Mouse (Mus musculus): Measurements from ENCODE around the gene Capzb. TPM values are rescaled to one million over a fixed set of nuclear protein-coding genes. Genes with fewer than 3 reads are reported as not detected.
A peak's percentile ranks its signal among the peaks of the same experiment; 100 is the strongest.

The Capzb gene
- total and polyA plus RNA-seq, 2 experiments from 2014 or later: 98.3 to 325 TPM

- no peak for TF ChIP-seq CTCF (IDR thresholded peaks at IDR 0.05; ENCODE audit: low read depth)
- peak overlapping the region; percentile 62; the same call in 1 of the 2 replicates for H3K27ac ChIP-seq (ENCODE audit: low read depth, low read length)
- ATAC-seq (peak; percentile 32), DNase-seq (no peak)
- H3K27me3 ChIP-seq (ENCODE audit: insufficient read depth, low read length): no peaks in the 10 kb centered on the region
- no peaks in the 10 kb centered on the region for H3K36me3 ChIP-seq (ENCODE audit: insufficient read depth)
- no peak overlapping the region for H3K9ac ChIP-seq
- 77% methylated on average over 5 of the region's 5 CpGs for WGBS
- no peaks in the 10 kb centered on the region for H3K9me3 ChIP-seq (ENCODE audit: low read length)
- H3K4me2 ChIP-seq (ENCODE audit: low read depth): no peak overlapping the region
- H3K4me3 ChIP-seq (ENCODE audit: low read depth, low read length): no peak overlapping the region
- no peaks in the 10 kb centered on the region for H3K4me1 ChIP-seq (ENCODE audit: insufficient read depth)
These were observed 16.6 kb downstream of the Capzb start for GRCm38 (mm10) chr4:139209130-139209840.

DNA sequence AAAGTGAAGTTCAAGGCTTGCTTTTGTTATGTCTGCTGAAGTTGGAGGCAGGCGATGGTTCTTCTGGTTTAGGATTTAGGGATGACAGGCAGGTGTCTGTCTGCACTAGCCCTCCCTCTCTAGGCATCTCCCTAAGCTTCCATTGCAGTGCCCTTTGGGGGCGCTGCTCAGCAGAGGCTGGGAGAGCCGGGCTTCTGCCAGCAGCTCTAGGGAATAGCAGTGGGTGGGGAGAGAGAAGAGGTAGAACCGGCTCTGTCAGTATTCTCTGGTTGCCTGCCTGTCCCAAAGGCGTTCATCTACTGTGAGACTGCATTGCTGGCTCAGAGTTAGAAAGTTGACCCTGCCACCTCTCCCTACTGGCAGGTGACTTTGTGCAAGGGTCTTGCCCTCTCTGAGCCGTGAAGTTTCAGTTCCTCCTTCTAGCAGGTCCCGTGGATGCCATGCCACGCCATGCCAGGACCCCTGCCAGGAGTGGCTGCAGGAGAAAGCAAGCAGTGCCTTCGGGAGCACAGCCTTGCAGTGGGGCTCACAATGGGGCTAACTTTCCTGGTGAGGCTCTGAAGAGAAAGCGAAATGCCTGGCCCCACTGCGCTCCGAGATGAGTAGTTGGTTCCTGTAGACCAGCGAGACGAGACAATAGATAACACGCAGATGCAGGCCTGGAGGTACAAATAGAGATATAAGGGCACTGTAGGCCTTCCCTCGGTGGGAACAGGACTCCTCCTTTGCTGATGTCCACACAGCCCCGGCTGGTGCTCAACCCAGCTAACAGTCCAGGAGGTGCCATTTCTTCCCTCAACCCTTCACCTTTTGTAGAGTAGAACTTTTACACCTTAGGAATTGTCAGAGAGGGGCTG lies 19.5 kb downstream of the Capzb start:
- H3K4me3 ChIP-seq (ENCODE audit: low read depth, low read length): no peak overlapping the region
- ATAC-seq: no peak
- 70% methylated on average over 17 of the region's 17 CpGs for WGBS
- TF ChIP-seq CTCF (IDR thresholded peaks at IDR 0.05; ENCODE audit: low read depth): no peak
- H3K4me1 ChIP-seq (ENCODE audit: insufficient read depth): no peaks in the 10 kb centered on the region
- no peaks in the 10 kb centered on the region for H3K9me3 ChIP-seq (ENCODE audit: low read length)
- H3K27ac ChIP-seq (ENCODE audit: low read depth, low read length): no peak overlapping the region
- no peak overlapping the region for H3K9ac ChIP-seq
- no peak for DNase-seq
- H3K27me3 ChIP-seq (ENCODE audit: insufficient read depth, low read length): no peaks in the 10 kb centered on the region
- H3K36me3 ChIP-seq (ENCODE audit: insufficient read depth): no peaks in the 10 kb centered on the region
- H3K4me2 ChIP-seq (ENCODE audit: low read depth): no peak overlapping the region

- WGBS: 73% methylated on average over 10 of the region's 10 CpGs
- no peaks in the 10 kb centered on the region for H3K27me3 ChIP-seq (ENCODE audit: insufficient read depth, low read length)
- no peaks in the 10 kb centered on the region for H3K9me3 ChIP-seq (ENCODE audit: low read length)
- H3K4me2 ChIP-seq (ENCODE audit: low read depth): no peak overlapping the region
- no peak for TF ChIP-seq CTCF (IDR thresholded peaks at IDR 0.05; ENCODE audit: low read depth)
- no peaks in the 10 kb centered on the region for H3K4me1 ChIP-seq (ENCODE audit: insufficient read depth)
- no peak overlapping the region for H3K9ac ChIP-seq
- ATAC-seq (no peak), DNase-seq (no peak)
- H3K36me3 ChIP-seq (ENCODE audit: insufficient read depth): no peaks in the 10 kb centered on the region
- no peak overlapping the region for H3K27ac ChIP-seq (ENCODE audit: low read depth, low read length)
- no peak overlapping the region for H3K4me3 ChIP-seq (ENCODE audit: low read depth, low read length)
These were observed 20.4 kb downstream of the Capzb start for GRCm38 (mm10) chr4:139213086-139213485.

DNA sequence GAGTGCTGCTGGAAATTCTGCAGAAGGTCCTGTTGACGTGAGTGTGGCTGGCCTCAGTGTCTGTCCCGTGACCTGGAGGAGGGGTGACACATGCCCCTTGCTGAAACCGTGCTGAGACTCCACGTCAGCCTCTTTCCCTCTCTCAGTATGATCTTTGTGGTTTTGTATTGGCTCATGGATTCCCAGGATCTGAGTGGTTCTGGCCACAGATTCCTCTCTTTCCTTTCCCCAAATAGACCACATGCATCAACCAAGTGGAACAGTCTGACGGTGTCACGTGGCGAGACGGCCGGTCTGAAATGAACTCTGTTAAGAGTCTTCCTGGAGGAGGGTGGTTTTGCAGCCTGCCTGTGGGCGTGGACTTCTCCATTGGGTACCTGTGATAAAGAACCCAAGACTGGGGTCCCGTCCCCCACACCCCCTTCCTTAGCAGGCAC lies 21.3 kb downstream of the Capzb start:
- H3K27me3 ChIP-seq (ENCODE audit: insufficient read depth, low read length): no peaks in the 10 kb centered on the region
- TF ChIP-seq CTCF (IDR thresholded peaks at IDR 0.05; ENCODE audit: low read depth): no peak
- no peaks in the 10 kb centered on the region for H3K36me3 ChIP-seq (ENCODE audit: insufficient read depth)
- H3K4me1 ChIP-seq (ENCODE audit: insufficient read depth): no peaks in the 10 kb centered on the region
- no peak for ATAC-seq
- H3K4me2 ChIP-seq (ENCODE audit: low read depth): no peak overlapping the region
- DNase-seq: no peak
- no peak overlapping the region for H3K9ac ChIP-seq
- H3K4me3 ChIP-seq (ENCODE audit: low read depth, low read length): no peak overlapping the region
- no peak overlapping the region for H3K27ac ChIP-seq (ENCODE audit: low read depth, low read length)
- H3K9me3 ChIP-seq (ENCODE audit: low read length): no peaks in the 10 kb centered on the region
- 75% methylated on average over 11 of the region's 11 CpGs for WGBS

DNA sequence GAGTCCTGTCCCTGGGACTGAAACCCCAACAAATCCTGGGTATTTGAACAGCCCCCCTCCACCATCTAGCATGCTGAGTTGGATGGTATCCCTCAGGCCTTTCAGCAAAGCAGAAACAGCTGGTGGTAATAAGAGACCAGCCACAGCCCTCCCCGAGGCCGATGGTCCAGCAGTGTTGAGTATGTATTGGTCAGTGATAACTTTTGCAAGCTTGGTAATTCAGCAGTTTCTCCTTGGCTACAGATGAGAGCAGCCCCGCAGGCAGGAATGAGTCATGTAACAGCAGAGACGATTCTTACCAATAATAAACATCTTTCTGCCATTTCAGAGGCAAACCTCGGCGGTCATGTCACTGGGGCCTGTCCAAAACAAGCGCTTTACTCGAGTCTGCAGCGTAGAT lies 23.9 kb downstream of the Capzb start:
- ATAC-seq (no peak), DNase-seq (no peak)
- H3K4me1 ChIP-seq (ENCODE audit: insufficient read depth): no peaks in the 10 kb centered on the region
- no peak overlapping the region for H3K4me2 ChIP-seq (ENCODE audit: low read depth)
- no peaks in the 10 kb centered on the region for H3K27me3 ChIP-seq (ENCODE audit: insufficient read depth, low read length)
- H3K9me3 ChIP-seq (ENCODE audit: low read length): no peaks in the 10 kb centered on the region
- 81% methylated on average over 9 of the region's 9 CpGs for whole genome bisulfite sequencing
- no peak overlapping the region for H3K27ac ChIP-seq (ENCODE audit: low read depth, low read length)
- TF ChIP-seq CTCF (IDR thresholded peaks at IDR 0.05; ENCODE audit: low read depth): no peak
- no peak overlapping the region for H3K9ac ChIP-seq
- no peak overlapping the region for H3K4me3 ChIP-seq (ENCODE audit: low read depth, low read length)
- no peaks in the 10 kb centered on the region for H3K36me3 ChIP-seq (ENCODE audit: insufficient read depth)

DNA sequence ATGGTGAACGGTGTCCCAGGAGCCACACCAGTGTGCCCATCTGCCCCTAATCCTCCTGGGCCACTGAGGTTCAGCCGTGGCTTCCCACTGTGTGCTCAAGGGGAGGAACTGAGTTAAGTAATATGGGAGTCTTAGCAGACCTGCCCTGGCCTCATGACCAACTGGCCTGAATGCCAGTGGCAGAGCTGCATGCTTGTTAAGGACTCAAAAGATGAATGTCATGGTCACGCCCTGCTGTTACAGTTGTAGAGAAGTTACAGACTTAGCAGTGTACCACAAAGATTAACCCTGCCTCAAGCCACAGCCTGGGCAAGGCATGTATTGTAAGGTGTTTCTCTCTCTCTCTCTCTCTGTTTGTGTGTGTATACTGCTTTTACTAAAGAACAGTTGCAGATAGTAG lies 25.8 kb downstream of the Capzb start:
- H3K9ac ChIP-seq: no peak overlapping the region
- H3K4me3 ChIP-seq (ENCODE audit: low read depth, low read length): no peak overlapping the region
- no peaks in the 10 kb centered on the region for H3K4me1 ChIP-seq (ENCODE audit: insufficient read depth)
- H3K36me3 ChIP-seq (ENCODE audit: insufficient read depth): no peaks in the 10 kb centered on the region
- H3K27ac ChIP-seq (ENCODE audit: low read depth, low read length): no peak overlapping the region
- ATAC-seq (no peak), DNase-seq (no peak)
- no peaks in the 10 kb centered on the region for H3K27me3 ChIP-seq (ENCODE audit: insufficient read depth, low read length)
- no peaks in the 10 kb centered on the region for H3K9me3 ChIP-seq (ENCODE audit: low read length)
- WGBS: 91% methylated on average over 3 of the region's 3 CpGs
- no peak for TF ChIP-seq CTCF (IDR thresholded peaks at IDR 0.05; ENCODE audit: low read depth)
- no peak overlapping the region for H3K4me2 ChIP-seq (ENCODE audit: low read depth)

DNA sequence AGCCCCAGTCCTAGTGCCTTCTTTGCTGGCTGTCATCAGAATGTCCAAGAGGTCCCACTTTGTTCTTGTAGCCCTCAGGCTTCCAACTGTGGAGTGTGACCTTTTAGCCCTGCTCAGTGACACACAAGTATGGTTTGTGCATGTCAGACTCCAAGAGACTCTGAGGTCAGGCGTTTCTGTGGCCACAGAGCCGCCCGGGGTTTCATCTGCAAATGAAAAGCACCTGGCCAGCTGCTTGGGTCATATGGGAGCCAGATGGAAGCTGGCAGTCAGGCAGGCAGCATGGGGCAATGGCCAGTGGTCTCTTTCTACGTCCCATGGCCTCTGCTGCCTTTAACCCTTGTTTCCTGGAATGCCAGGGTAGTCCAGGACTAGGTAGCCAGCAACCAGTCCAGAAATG lies 27.0 kb downstream of the Capzb start:
- TF ChIP-seq CTCF (IDR thresholded peaks at IDR 0.05; ENCODE audit: low read depth): no peak

More for the DNA sequence above, 27.0 kb downstream of the Capzb start:
- H3K27me3 ChIP-seq (ENCODE audit: insufficient read depth, low read length): no peaks in the 10 kb centered on the region
- H3K9ac ChIP-seq: no peak overlapping the region
- no peaks in the 10 kb centered on the region for H3K4me1 ChIP-seq (ENCODE audit: insufficient read depth)
- no peak overlapping the region for H3K27ac ChIP-seq (ENCODE audit: low read depth, low read length)
- no peak overlapping the region for H3K4me2 ChIP-seq (ENCODE audit: low read depth)
- H3K4me3 ChIP-seq (ENCODE audit: low read depth, low read length): no peak overlapping the region
- 76% methylated on average over 4 of the region's 4 CpGs for WGBS
- no peak for DNase-seq
- no peak for ATAC-seq
- no peaks in the 10 kb centered on the region for H3K9me3 ChIP-seq (ENCODE audit: low read length)
- no peaks in the 10 kb centered on the region for H3K36me3 ChIP-seq (ENCODE audit: insufficient read depth)
